Comparison of ENCODE assay signal across 26 mouse cellular contexts in the genomic region with DNA sequence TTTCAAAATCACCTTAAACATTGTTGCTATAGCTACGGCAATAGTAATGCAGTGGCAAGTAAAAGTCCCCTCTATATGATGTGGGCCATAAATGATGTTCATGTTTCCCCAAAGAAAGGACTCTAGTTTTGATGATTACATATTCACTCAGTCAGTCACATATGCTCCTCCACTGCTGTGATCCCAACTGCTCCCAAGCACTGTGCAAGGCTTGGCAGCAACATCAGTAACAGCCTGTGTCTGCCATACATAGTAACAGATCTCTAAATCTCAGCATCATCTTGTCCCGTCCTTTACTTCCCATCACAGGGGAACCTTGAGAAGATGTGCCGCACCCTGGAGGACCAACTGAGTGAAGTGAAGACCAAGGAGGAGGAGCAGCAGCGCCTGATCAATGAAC. TPM values are rescaled to one million over a fixed set of nuclear protein-coding genes. Genes with fewer than 3 reads are reported as not detected.
DNase-seq lines count a peak whose midpoint lies in the region; ATAC-seq and TF ChIP-seq lines count a peak whose summit lies in the region.
"Had no signal": no experiment of that assay in that cellular context is flagged by ENCODE, and none has a peak within 500 bp of the region (broad histone marks: within the 10 kb centered on the region; RNA-seq: fewer than 3 reads in every experiment).

No protein-coding gene starts in this region.

- H3K4me2 ChIP-seq in forebrain, embryonic 15.5 days (replicated peaks) = no peak overlapping the region
- H3K4me2 ChIP-seq: heart, embryonic 15.5 days; hindbrain, embryonic 15.5 days; intestine, embryonic 15.5 days; kidney, embryonic 15.5 days; midbrain, embryonic 13.5 days; neural tube, embryonic 13.5 days had no signal

- H3K27ac ChIP-seq in forebrain, embryonic 15.5 days (replicated peaks) = no peak overlapping the region
- H3K27ac ChIP-seq in forebrain, embryonic 10.5 days = no peak overlapping the region
- no peak overlapping the region for H3K27ac ChIP-seq in left cerebral cortex, adult 2 months
- H3K27ac ChIP-seq: heart, adult 2 months; heart, embryonic 15.5 days; hindbrain, embryonic 15.5 days; intestine, embryonic 15.5 days; kidney, embryonic 15.5 days; midbrain, embryonic 13.5 days; neural tube, embryonic 13.5 days; stomach, postnatal 0 days had no signal

- H3K9me3 ChIP-seq in forebrain, embryonic 15.5 days = no peaks in the 10 kb centered on the region
- H3K9me3 ChIP-seq in forebrain, embryonic 10.5 days = no peaks in the 10 kb centered on the region
- H3K9me3 ChIP-seq: heart, embryonic 15.5 days; hindbrain, embryonic 15.5 days; intestine, embryonic 15.5 days; kidney, embryonic 15.5 days; midbrain, embryonic 13.5 days; neural tube, embryonic 13.5 days had no signal

- peak; percentile 53; the same call in 1 of the 2 replicates for ATAC-seq in forebrain, embryonic 15.5 days (replicated peaks)
- ATAC-seq: intestine, embryonic 15.5 days; midbrain, embryonic 13.5 days had no signal

- 83% methylated on average over 4 of the region's 4 CpGs for WGBS in forebrain, embryonic 15.5 days
- 93% methylated on average over 4 of the region's 4 CpGs for WGBS in forebrain, embryonic 10.5 days

- no peaks in the 10 kb centered on the region for H3K27me3 ChIP-seq in forebrain, embryonic 15.5 days
- H3K27me3 ChIP-seq in forebrain, embryonic 10.5 days (ENCODE audit: poor library complexity, severe bottlenecking) = no peaks in the 10 kb centered on the region
- H3K27me3 ChIP-seq: heart, embryonic 15.5 days; hindbrain, embryonic 15.5 days; intestine, embryonic 15.5 days; kidney, embryonic 15.5 days; midbrain, embryonic 13.5 days; neural tube, embryonic 13.5 days had no signal

- no peaks in the 10 kb centered on the region for H3K4me1 ChIP-seq in forebrain, embryonic 15.5 days
- H3K4me1 ChIP-seq in forebrain, embryonic 10.5 days = no peaks in the 10 kb centered on the region
- H3K4me1 ChIP-seq: heart, embryonic 15.5 days; hindbrain, embryonic 15.5 days; intestine, embryonic 15.5 days; kidney, embryonic 15.5 days; midbrain, embryonic 13.5 days; neural tube, embryonic 13.5 days had no signal

- no peaks in the 10 kb centered on the region for H3K36me3 ChIP-seq in forebrain, embryonic 15.5 days
- H3K36me3 ChIP-seq in forebrain, embryonic 10.5 days (replicated peaks) = no peaks in the 10 kb centered on the region
- H3K36me3 ChIP-seq: heart, embryonic 15.5 days; hindbrain, embryonic 15.5 days; intestine, embryonic 15.5 days; kidney, embryonic 15.5 days; midbrain, embryonic 13.5 days; neural tube, embryonic 13.5 days had no signal

- H3K9ac ChIP-seq in forebrain, embryonic 15.5 days (replicated peaks) = no peak overlapping the region
- H3K9ac ChIP-seq: heart, embryonic 15.5 days; hindbrain, embryonic 15.5 days; intestine, embryonic 15.5 days; kidney, embryonic 15.5 days; midbrain, embryonic 13.5 days; neural tube, embryonic 13.5 days had no signal

- no peak overlapping the region for H3K4me3 ChIP-seq in forebrain, embryonic 15.5 days
- no peak overlapping the region for H3K4me3 ChIP-seq in forebrain, embryonic 10.5 days
- H3K4me3 ChIP-seq in left cerebral cortex, adult 2 months = no peak overlapping the region
- H3K4me3 ChIP-seq: heart, adult 2 months; heart, embryonic 15.5 days; hindbrain, embryonic 15.5 days; intestine, embryonic 15.5 days; kidney, embryonic 15.5 days; midbrain, embryonic 13.5 days; neural tube, embryonic 13.5 days had no signal

- intact Hi-C loops in left cerebral cortex, postnatal 14 days (cut with DNase I) = no loop called here
- intact Hi-C loops in left cerebral cortex, adult 2 months (cut with DNase I) = no loop called here

- TF ChIP-seq CTCF in left cerebral cortex, adult 2 months (IDR thresholded peaks at IDR 0.05) = no peak

- no peak for DNase-seq in forebrain, embryonic 10.5 days (ENCODE audit: extremely low spot score, low spot score)
- peak; percentile 24 to 37 for DNase-seq in left cerebral cortex, postnatal 14 days (ENCODE audit: low spot score in 2 of 2)
- no peak for DNase-seq in left cerebral cortex, adult 2 months (ENCODE audit: extremely low spot score in 1 of 2, low spot score in 2 of 2)
- DNase-seq in layer of hippocampus, adult 18-20 months (ENCODE audit: low spot score in 2 of 2) = peak; percentile 16 to 66
- peak; percentile 43 for DNase-seq in skeletal muscle tissue, adult 2 months (ENCODE audit: low read depth, low spot score)
- no peak for DNase-seq in lung, postnatal 14 days
- DNase-seq in urinary bladder, postnatal 14 days (ENCODE audit: low spot score) = no peak
- DNase-seq: adrenal gland, postnatal 36 days; B cell, adult 2 months; cerebellum, adult 8-10 months; gastrocnemius, postnatal 25 days; heart, adult 2 months; heart, postnatal 4 days; liver; lung, postnatal 10 days; thymus, postnatal 14 days had no signal

RNA-seq across cellular contexts. Expression of gene Myh4, which starts 15.9 kb away (rescaled TPM):
- 0.04 TPM in 1 of 2 replicates, not detected in the other for polyA plus RNA-seq in forebrain, embryonic 15.5 days (2015; fragmentation: Nextera tagmentation; extraction: Ambion mirVana)
- not detected in 2 replicates for polyA plus RNA-seq in forebrain, embryonic 10.5 days (2016; fragmentation: Nextera tagmentation; extraction: Ambion mirVana)
- under 1 TPM; 0.51 to 0.53 TPM for total RNA-seq in left cerebral cortex, postnatal 14 days (2021)
- under 1 TPM; 0.18 to 0.26 TPM for total RNA-seq in left cerebral cortex, adult 2 months (2021)
- under 1 TPM; 0.10 to 0.15 TPM for total RNA-seq in layer of hippocampus, adult 18-20 months (2021)
- total RNA-seq: adrenal gland, postnatal 36 days; megakaryocyte, adult 5-6 weeks had no signal
- polyA plus RNA-seq: heart, adult 2 months; heart, embryonic 15.5 days; hindbrain, embryonic 15.5 days; kidney, embryonic 15.5 days; midbrain, embryonic 13.5 days; neural tube, embryonic 13.5 days; stomach, postnatal 0 days had no signal

RNA-seq across cellular contexts. Expression of gene Myh8, which starts 23.2 kb away (rescaled TPM):
- 0.11 and 0.23 TPM in 2 replicates for polyA plus RNA-seq in forebrain, embryonic 15.5 days (2015; fragmentation: Nextera tagmentation; extraction: Ambion mirVana)
- polyA plus RNA-seq in forebrain, embryonic 10.5 days (2016; fragmentation: Nextera tagmentation; extraction: Ambion mirVana) = not detected in 2 replicates
- under 1 TPM; 0.87 to 0.94 TPM for total RNA-seq in left cerebral cortex, postnatal 14 days (2021)
- under 1 TPM; 0.40 to 0.57 TPM for total RNA-seq in left cerebral cortex, adult 2 months (2021)
- total RNA-seq in layer of hippocampus, adult 18-20 months (2021) = 1 to 10 TPM; 1.4 to 1.6 TPM
- total RNA-seq: adrenal gland, postnatal 36 days; heart, adult 2 months; megakaryocyte, adult 5-6 weeks had no signal
- polyA plus RNA-seq: large intestine, adult 2 months had no signal

RNA-seq across cellular contexts. Expression of gene Myh1, which starts 53.8 kb away (rescaled TPM):
- polyA plus RNA-seq in forebrain, embryonic 15.5 days (2015; fragmentation: Nextera tagmentation; extraction: Ambion mirVana) = 0.08 TPM in 2 replicates
- polyA plus RNA-seq in forebrain, embryonic 10.5 days (2016; fragmentation: Nextera tagmentation; extraction: Ambion mirVana) = not detected in 2 replicates
- total RNA-seq in left cerebral cortex, postnatal 14 days (2021) = under 1 TPM; 0.46 to 0.47 TPM
- under 1 TPM; 0.21 to 0.25 TPM for total RNA-seq in left cerebral cortex, adult 2 months (2021)
- under 1 TPM; 0.10 to 0.17 TPM for total RNA-seq in layer of hippocampus, adult 18-20 months (2021)
- total RNA-seq: heart, adult 2 months; megakaryocyte, adult 5-6 weeks had no signal
- polyA plus RNA-seq: heart, adult 2 months; intestine, embryonic 15.5 days; midbrain, embryonic 13.5 days had no signal

Comparison
In these comparisons a context has a peak if more than half of its experiments do, and no peak if none do; other contexts are left out.
1. DNase-seq: peak in left cerebral cortex, postnatal 14 days (2 of 2), layer of hippocampus, adult 18-20 months (2 of 2) and skeletal muscle tissue, adult 2 months (single experiment); none in forebrain, embryonic 10.5 days (single experiment), left cerebral cortex, adult 2 months (0 of 2), lung, postnatal 14 days (single experiment) and urinary bladder, postnatal 14 days (single experiment).